Mouse (Mus musculus) monocyte, adult 5-6 weeks (primary cell): Measurements from ENCODE around the gene Jmjd1c. TPM values are rescaled to one million over a fixed set of nuclear protein-coding genes. Genes with fewer than 3 reads are reported as not detected.

Source experiments
- ATAC-seq: fragments of 153-309, 156-312 bp; replicated peaks from 2 replicates; pipeline ENCODE4 v1.8.0; 2017; ENCODE audit warnings: mild to moderate bottlenecking; ENCODE audit not compliant: low TSS enrichment, insufficient number of reproducible peaks, severe bottlenecking, poor library complexity, low FRiP score
- total RNA-seq: library from RNA; stranded (forward); fragments of 200-1000, 200-491, 200-594 nt; gene quantifications from 3 replicates; pipeline ENCODE4 v1.2.3, GENCODE M21; 2017

Gene Jmjd1c
- total RNA-seq, 1 experiment from 2014 or later = 110 TPM

DNA sequence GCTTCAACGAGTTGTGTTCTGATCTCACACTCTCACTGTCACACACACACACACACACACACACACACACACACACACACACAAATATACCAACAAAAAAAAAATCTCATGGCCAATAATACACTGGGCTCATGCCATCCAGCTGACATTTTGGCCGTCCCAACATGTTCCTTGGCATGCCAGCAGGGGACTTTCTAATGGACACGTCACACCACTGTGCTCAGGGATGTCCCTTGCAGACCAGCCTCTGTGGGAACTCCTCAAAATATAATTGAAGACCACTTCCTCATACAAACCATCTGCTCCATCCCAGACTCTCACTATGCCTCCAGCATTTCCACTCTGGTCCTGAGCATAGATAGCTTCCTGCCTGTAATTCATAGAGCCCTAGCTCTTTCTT lies 29.5 kb upstream of the Jmjd1c start:
- ATAC-seq = no peak

- peak; percentile 82 for ATAC-seq
Observed at GRCm38 (mm10) chr10:67069013-67069412, 26.9 kb upstream of the Jmjd1c start.

GRCm38 (mm10) chr10:67071389-67071788 lies 24.5 kb upstream of the Jmjd1c start:
- ATAC-seq = no peak

DNA sequence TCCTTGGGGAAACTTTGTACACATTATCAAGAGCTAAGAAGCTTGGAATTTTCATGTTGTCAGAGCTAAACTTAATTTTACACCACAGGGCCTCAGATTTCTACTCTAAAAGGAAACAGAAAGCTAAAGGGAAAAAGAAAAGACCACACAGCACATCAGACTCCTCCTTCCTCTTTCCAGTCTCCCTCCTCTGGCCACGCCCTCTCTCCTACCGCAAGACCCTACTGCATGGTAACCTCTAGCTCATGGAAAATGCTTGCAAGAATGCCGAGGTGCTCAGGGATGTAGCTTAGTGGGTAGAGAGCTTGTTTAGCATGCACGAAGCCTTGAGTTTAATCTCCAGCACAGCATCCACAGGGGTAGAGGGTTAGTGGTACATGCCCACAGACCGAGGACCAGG lies 24.0 kb upstream of the Jmjd1c start:
- ATAC-seq = peak; percentile 34; the same call in 1 of the 2 replicates

DNA sequence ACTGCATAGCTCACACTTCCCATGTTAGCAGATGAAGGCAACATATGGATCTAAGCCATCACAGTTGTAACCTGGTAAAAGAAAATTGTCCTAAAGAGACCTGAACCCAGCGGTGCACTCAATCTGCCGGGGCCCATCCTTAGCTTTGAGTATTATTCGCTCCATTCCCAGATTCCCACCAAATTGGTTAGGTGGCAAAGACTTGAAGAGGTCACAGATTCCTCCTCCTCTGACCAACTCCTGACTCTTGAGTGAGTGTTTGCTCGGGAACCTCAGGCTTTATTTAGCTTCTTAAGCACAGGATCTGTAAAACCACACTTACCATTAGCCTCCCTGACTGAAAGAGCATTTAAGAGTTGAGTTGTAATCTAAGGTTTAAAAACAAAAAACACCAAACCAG lies 23.3 kb upstream of the Jmjd1c start:
- no peak for ATAC-seq

GRCm38 (mm10) chr10:67073577-67073976 lies 22.3 kb upstream of the Jmjd1c start:
- no peak for ATAC-seq

- ATAC-seq = no peak
Observed at GRCm38 (mm10) chr10:67075931-67076878, 19.7 kb upstream of the Jmjd1c start.

DNA sequence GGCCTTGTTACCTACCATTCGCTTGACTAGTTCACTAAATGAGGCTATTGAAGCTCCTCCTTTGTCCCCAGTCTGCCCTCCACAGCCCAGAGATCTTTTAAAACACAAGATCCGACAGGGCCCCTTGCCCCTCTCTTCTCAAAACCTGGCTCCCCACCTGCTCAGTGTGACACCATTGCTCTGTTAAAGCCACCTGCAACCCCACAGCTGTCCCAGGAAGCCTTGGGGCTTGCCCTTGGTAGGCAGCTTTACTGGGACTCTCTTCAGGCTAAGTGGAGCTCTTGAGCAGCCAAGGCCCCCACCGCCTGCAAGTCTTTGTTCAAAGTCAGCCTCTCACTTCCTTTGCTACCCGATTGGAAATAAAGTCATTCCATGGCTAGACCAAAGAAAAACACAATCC lies 16.9 kb upstream of the Jmjd1c start:
- no peak for ATAC-seq

DNA sequence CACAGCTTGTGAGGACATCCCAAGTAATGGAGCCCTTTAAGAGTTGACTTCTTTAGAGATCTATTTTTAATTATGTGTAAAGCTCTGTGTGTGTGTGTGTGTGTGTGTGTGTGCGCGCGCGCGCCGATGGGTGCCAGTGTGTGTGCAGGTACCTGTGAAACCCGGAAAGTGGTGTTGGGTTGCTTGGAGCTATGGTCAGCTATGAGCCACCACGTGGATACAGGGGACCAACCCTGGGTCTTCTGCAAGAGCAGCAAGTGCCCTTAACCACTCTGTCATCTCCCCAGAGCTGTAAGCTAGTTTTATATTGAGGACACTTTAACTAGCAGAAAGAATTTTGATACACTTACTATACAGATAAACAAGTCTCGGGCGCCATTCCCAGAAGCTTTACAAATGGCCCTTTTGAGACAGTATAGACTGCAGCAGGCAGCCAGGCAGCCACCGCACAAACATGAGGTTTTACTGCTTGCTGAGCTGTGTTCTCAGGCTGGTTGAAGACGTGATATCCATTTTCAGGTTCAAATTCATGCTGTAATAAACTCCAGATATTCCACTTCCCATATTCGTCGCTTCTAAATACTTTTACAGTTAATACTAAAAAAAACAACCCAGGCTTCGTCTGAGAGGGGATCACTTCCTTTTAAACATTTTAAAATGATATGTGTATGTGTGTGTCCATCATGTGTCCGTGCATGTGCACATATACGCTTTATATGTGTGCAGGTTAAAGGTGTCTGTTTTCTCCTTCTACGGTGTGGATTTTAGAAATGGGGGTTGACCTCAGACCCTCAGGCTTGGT lies 14.5 kb upstream of the Jmjd1c start:
- no peak for ATAC-seq

- no peak for ATAC-seq
Observed at GRCm38 (mm10) chr10:67082531-67082930, 13.4 kb upstream of the Jmjd1c start.

DNA sequence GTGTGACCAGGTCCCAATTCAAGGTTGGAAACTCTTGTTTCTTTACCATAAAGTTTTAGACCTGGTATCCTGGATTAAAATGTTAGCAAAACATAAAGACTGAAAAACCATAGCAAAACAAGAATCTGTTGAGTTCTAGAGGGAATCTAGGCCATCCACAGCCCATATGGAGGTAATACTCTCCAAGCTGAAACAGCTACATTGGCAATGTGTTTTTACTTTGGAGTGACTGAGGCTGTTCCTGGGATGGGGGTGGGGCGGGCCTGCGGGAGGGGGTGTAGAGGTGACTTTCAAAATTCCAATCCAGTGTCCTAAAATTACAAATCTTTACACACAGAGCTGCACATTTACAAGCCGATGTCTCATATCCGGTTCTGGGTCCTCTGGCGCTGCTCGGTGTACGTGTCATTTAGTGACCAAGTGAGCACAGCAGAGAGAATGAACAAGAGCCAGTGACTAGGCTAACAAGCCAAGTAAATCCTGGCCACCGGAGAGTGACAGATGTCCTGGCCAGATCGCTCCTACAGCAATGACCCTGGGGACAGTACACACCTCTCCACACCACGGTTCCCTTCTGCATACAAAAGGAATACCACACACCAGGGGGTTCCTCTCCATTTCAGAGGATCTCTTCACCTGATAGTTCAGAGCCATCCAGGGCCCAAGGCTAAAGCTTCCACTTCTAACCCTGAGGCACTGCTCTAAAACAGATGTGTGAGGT lies 12.3 kb upstream of the Jmjd1c start:
- ATAC-seq = no peak

DNA sequence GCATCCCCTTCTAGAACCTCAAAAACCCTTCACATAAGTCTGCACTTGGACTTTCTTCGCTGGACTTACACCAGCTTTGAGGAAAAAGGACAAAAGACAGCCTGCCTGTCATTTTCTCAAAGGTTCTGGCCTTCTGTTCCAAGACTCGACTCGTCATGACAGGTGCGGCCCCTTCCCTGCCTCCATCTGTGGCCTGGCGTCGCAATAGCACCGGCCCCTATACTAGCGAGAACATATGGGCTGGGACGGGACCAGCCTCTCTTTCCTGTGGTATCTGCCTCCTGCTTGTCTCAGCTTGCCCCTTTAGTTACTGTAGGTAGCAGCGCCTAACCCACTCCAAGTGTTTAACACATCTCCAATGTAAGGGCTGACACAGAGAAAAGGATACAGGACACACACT lies 10.8 kb upstream of the Jmjd1c start:
- no peak for ATAC-seq

DNA sequence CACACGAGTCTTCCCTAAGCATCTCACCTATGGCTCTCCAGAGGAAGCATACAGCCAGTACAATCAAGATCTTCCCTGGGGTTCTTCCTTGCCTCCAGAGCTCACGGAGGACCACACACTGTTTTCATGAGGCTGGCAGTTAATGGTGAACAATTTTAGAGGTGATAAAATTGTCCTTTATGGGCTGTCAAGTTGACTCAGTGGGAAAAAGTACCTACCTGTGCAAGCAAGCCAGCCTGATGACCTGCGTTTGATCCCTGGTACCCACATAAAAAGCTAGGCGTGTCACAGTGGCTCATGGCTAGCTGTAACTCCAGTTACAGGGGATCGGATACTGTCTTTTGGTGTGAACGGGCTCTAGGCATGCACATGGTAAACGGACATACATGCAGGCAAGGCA lies 10.0 kb upstream of the Jmjd1c start:
- no peak for ATAC-seq

- ATAC-seq = no peak
Observed at GRCm38 (mm10) chr10:67087447-67088226, 8.3 kb upstream of the Jmjd1c start.

GRCm38 (mm10) chr10:67090611-67091010 lies 5.3 kb upstream of the Jmjd1c start:
- ATAC-seq = no peak

DNA sequence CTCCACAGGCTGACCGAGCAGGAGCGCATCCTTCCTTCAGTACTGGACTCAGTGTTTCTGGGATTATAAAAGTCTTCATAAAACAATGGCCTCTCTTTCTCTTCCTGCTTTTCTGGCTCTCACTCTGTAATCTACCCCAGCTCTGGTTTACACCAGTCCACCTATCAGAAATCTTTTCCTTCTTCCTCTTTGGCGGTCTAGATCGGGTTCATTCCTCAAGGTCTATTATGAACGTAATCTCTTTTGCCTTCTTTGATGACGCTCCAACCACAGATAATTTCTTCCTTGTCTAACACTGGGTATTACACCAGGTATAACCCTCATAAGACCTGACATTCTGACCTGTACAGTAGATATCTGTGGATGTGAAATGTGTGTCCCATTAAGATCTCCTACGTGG lies 1.0 kb upstream of the Jmjd1c start:
- ATAC-seq = no peak

DNA sequence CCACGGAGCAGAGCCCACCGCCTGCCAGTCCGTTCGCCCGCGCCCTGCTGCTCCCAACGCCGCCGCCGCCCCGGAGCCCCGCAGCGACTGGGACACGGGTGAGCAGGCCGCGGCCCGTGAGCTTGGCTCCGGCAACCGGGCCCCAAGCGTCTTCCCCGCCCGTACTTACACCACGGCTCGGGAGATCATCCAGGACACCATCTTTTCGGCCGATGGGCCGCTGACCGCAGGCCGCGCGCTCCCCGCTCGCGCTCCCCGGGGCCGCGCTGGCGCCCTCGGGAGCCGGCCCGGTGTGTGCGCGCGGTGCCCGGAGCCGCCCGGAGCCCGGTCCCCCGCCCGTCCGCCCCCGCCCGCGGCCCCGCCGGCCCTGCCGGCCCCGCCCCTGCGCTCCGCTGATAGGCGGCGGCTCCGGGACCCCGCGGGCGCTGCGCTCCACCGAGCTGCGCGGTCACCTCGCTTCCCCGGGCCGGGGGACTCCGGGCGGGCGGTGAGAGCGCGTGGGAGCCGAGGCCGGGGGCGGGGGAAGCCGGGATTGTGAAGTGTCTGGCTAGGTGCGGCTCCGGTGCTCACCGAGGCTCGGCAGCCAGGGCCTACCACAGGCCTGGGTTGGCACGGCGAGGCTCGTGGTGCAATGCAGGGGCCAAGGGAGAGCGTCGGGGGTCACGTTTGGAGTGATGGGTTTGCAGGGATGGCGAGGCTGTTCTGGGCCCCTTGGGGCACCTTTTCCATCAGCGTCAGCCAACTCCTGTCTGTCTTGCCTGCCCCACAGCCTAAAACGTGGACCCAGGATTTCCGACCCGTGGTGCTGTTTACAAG lies 904 bp downstream of the Jmjd1c start, which contains the start of gene Reep3:
TSS of gene Reep3 (minus strand) at position 325 of the 816 bp plus-strand sequence.
- no peak; the same call in 1 of the 2 replicates for ATAC-seq
